Mouse (Mus musculus) limb, embryonic 15.5 days (tissue): ENCODE measurements around the gene Tmem11. TPM values are rescaled to one million over a fixed set of nuclear protein-coding genes. Genes with fewer than 3 reads are reported as not detected.
A peak's percentile ranks its signal among the peaks of the same experiment; 100 is the strongest.

Experiments used
- ATAC-seq: fragments of 200-750 bp; cut with Nextera tagmentation; 2 replicates; pipeline ENCODE4 v1.8.0; 2017; ENCODE audit warnings: low read depth, moderate TSS enrichment; ENCODE audit not compliant: insufficient number of reproducible peaks, low FRiP score, low TSS enrichment
- H3K27ac ChIP-seq: fragments of 300-500 bp; sonication (generic); 2 replicates; pipeline ENCODE4 v1.5.1; 2015; ENCODE audit warnings: moderate library complexity, mild to moderate bottlenecking, inconsistent platforms
- H3K27me3 ChIP-seq: fragments of 300-500 bp; sonication (generic); 2 replicates; pipeline ENCODE4 v1.6.1; 2015; ENCODE audit warnings: inconsistent platforms
- H3K36me3 ChIP-seq: fragments of 300-500 bp; sonication (generic); 2 replicates; pipeline ENCODE4 v1.6.1; 2015; ENCODE audit warnings: inconsistent platforms
- H3K4me1 ChIP-seq: fragments of 300-500 bp; sonication (generic); 2 replicates; pipeline ENCODE4 v1.6.1; 2015; ENCODE audit warnings: inconsistent platforms
- H3K4me2 ChIP-seq: fragments of 300-500 bp; sonication (generic); 2 replicates; pipeline ENCODE4 v1.6.1; 2015; ENCODE audit warnings: mild to moderate bottlenecking, inconsistent platforms
- H3K4me3 ChIP-seq: fragments of 300-500 bp; sonication (generic); 2 replicates; pipeline ENCODE4 v1.5.1; 2015; ENCODE audit warnings: mild to moderate bottlenecking, inconsistent platforms
- H3K9ac ChIP-seq: fragments of 300-500 bp; sonication (generic); 2 replicates; pipeline ENCODE4 v1.6.1; 2015; ENCODE audit warnings: inconsistent platforms
- H3K9me3 ChIP-seq: fragments of 300-500 bp; sonication (generic); 2 replicates; pipeline ENCODE4 v1.6.1; 2016; ENCODE audit warnings: inconsistent platforms
- WGBS: fragments of 180-500 bp; shearing (Covaris S2); methylation state at CpG from one replicate; pipeline ENCODE4 v1.1.7; 2015; 5-methylcytosine and 5-hydroxymethylcytosine counted together
- polyA plus RNA-seq: library from polyadenylated mRNA; unstranded; fragments of >200 nt; fragmentation: Nextera tagmentation; extraction: Ambion mirVana; gene quantifications from 2 replicates; pipeline ENCODE4 v1.2.1, GENCODE M21; 2015

Gene Tmem11
- 61.5 and 70.9 TPM in 2 replicates for polyA plus RNA-seq

DNA sequence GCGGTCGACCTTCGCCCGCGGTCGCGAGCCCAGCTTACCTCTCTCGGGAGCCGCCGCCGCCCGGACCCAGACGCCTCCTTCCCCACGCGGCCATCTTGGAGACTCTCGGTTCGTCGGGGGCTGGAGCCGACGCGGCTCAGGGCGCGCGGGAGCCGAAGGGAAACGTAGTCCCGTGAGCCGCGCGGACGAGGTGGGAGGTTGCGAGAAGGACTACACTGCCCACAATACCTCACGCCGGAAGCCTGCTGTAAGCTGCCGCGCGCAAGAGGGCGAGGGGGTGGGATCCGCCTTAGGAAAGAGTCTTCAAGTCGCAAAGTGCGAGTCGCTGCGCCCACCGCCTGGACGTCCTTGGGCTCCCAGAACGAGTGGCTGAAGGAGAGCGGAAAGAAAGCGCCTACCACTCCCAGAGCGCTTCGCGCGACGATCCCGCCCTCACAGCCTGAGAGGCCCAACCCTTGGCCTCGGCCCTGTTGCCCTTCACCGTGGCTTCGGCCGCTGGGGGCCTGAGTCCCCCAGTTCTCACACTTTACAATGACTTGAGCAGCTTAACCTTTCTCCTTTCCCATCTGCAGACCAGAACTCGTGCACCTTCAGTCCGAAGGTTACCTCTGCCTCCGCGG, at the start of gene Tmem11:
Gene Tmem11, minus strand, starts transcription at position 598 of the 620 bp plus-strand sequence.
- Histone ChIP-seq H3K36me3 (peaks cover 12% of the 10 kb centered on the region), H3K9me3 (no peaks in the 10 kb centered on the region), H3K27ac (peak within 1 kb of the TSS; percentile 98), H3K27me3 (no peaks in the 10 kb centered on the region), H3K4me2 (peak within 1 kb of the TSS; percentile 62), H3K4me1 (peaks cover 38% of the 10 kb centered on the region), H3K4me3 (peak within 1 kb of the TSS; percentile 97), H3K9ac (peak within 1 kb of the TSS; percentile 89)
- ATAC-seq: peak; percentile 98
- WGBS: under 1% methylated on average over 62 of the region's 62 CpGs

DNA sequence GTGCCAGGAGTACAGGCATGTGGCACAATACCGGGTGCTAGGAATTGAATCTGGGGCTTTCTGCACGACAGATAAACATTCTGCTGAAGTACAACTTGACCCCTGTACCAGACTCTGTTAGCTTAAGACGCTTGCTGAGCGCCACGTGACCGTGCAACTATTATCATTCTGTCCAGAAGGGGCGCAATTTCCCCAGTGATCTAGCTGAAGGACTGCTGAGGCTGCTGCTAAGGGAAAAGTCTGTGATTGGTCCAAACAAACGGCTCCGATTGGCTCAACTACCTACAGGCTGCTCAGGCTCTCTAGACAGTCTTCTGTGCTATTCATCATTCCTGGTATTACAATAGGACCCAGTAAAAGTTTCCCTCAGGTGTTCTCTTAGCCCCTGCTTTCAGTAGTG, 48.2 kb upstream of the Tmem11 start:
- WGBS: under 1% methylated on average over 9 of the region's 9 CpGs
- H3K9me3 ChIP-seq: no peaks in the 10 kb centered on the region
- H3K27me3 ChIP-seq: no peaks in the 10 kb centered on the region
- ATAC-seq: peak; percentile 45; the same call in 1 of the 2 replicates
- no peaks in the 10 kb centered on the region for H3K36me3 ChIP-seq
- 0 out of 2 replicates have a peak overlapping the region, but pooled peaks have one; percentile 7 for H3K9ac ChIP-seq
- H3K4me1 ChIP-seq: peaks cover 17% of the 10 kb centered on the region
- H3K4me2 ChIP-seq: peak overlapping the region; percentile 38
- H3K4me3 ChIP-seq: 0 out of 2 replicates have a peak overlapping the region, but pooled peaks have one; percentile 9
- no peak overlapping the region for H3K27ac ChIP-seq

DNA sequence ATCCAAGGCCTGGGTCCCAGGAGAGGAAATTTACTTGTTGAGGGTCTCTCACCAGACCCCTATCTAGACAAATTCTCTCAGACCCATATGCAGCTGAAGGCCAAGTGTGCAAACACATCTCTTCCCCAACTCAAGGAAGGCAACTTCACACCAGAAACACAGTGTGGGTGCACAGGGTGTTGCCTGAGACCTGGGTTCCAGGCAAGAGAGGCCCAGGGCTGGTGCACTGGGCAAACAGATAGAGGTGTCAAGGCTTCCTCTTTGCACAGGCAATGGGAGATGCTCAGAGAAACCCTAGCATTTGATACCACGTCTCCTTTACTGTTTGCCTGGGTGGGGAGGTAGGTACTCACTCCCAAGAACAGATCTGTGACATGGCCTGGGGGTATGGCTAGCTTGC, 45.9 kb upstream of the Tmem11 start:
- Histone ChIP-seq H3K9me3 (no peaks in the 10 kb centered on the region), H3K27ac (no peak overlapping the region), H3K36me3 (0 out of 2 replicates have a peak, but pooled peaks cover 4% of the 10 kb centered on the region), H3K27me3 (no peaks in the 10 kb centered on the region), H3K4me1 (peaks cover 8% of the 10 kb centered on the region), H3K4me3 (no peak overlapping the region), H3K9ac (no peak overlapping the region), H3K4me2 (no peak overlapping the region)
- 80% methylated on average over 1 of the region's 1 CpGs for WGBS
- ATAC-seq: no peak

DNA sequence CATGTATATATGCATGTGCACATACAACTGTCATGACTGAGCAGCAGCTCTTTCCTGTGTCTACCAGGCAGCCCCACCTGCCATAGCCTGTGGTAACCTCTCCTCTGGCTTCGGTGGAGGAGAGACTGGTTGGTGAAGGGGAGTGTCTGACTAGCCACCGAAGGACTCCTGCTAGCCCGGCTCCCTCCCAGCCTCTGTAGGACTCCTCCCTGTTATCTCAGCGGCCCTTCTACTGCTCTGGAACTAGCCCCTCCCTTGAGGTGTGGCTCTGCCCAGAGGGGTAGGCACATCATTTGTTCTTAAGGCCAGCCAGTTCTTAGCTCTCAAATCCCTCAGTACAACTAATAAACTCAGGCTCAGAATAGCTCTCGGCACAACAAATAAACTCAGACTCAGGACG, 45.4 kb upstream of the Tmem11 start:
- Histone ChIP-seq H3K36me3 (0 out of 2 replicates have a peak, but pooled peaks cover 4% of the 10 kb centered on the region), H3K27ac (no peak overlapping the region), H3K4me3 (no peak overlapping the region), H3K9me3 (no peaks in the 10 kb centered on the region), H3K4me2 (no peak overlapping the region), H3K27me3 (no peaks in the 10 kb centered on the region), H3K4me1 (peaks cover 8% of the 10 kb centered on the region), H3K9ac (no peak overlapping the region)
- ATAC-seq: no peak
- 39% methylated on average over 6 of the region's 6 CpGs for WGBS

DNA sequence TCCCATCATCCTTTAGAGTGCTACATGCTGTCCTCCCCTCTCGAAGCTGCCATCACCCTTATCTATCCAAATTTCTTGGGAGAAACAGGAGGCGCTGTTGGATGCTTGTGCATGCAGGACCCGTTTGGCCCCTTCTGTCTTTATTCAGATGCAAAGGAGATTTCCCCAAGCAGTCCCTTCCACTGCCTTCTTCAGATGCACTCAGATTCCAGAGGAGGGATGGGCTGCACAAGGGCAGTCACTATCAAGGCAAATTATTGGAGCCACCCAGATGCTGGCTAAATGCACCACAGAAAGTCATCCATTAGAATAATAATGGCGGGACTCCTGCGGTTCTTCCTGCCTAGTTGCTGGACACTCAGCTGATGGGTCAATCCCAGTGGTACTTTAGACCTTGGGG, 43.9 kb upstream of the Tmem11 start:
- Histone ChIP-seq H3K4me2 (no peak overlapping the region), H3K9ac (no peak overlapping the region), H3K4me3 (no peak overlapping the region), H3K36me3 (0 out of 2 replicates have a peak, but pooled peaks cover 4% of the 10 kb centered on the region), H3K27ac (no peak overlapping the region), H3K4me1 (peaks cover 8% of the 10 kb centered on the region), H3K27me3 (no peaks in the 10 kb centered on the region), H3K9me3 (no peaks in the 10 kb centered on the region)
- 76% methylated on average over 5 of the region's 5 CpGs for WGBS
- no peak for ATAC-seq

DNA sequence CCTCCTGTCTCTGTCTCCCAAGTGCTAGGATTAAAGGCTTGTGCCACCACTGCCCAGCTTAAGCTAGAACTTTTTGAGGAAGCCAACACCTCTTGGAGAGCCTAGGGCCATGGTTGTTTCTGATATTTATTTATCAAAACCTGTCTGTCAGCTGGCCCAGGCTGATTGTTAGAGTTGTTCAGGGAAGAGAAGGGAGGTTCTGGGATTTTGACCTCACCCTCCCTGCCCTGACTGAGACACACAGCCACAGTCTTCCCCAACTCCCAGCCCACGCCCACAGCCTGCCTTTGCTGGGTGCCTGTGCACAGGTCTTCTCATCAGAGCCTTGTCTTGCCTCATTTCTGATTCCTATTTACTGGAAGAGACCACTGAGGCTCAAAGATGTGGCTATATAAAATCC, 43.1 kb upstream of the Tmem11 start:
- H3K9ac ChIP-seq: no peak overlapping the region
- ATAC-seq: no peak
- no peaks in the 10 kb centered on the region for H3K9me3 ChIP-seq
- no peaks in the 10 kb centered on the region for H3K27me3 ChIP-seq
- 78% methylated on average over 1 of the region's 1 CpGs for WGBS
- H3K4me2 ChIP-seq: no peak overlapping the region
- peaks cover 2% of the 10 kb centered on the region for H3K4me1 ChIP-seq
- no peak overlapping the region for H3K4me3 ChIP-seq
- H3K27ac ChIP-seq: no peak overlapping the region
- 0 out of 2 replicates have a peak, but pooled peaks cover 4% of the 10 kb centered on the region for H3K36me3 ChIP-seq

DNA sequence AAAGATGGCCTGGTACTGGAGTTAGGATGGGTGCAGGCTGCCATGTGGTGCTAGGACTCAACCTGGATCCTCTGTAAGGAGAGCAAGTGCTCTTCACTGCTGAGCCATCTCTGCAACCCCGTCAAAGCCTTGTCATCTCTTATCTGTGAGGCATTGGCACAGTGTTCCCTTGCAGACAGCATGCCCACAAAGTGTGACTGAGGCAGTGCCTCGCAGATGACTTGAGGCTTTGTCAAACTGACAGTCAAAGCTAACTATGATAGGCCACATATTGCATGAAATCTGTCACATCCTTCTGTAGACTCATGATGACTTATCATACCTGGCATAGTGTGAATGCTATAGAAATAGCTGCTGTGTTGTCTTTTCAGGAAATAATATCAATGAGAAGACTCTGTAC, 40.9 kb upstream of the Tmem11 start:
- ATAC-seq: no peak
- Histone ChIP-seq H3K4me2 (no peak overlapping the region), H3K27me3 (no peaks in the 10 kb centered on the region), H3K9ac (no peak overlapping the region), H3K9me3 (no peaks in the 10 kb centered on the region), H3K4me1 (no peaks in the 10 kb centered on the region), H3K27ac (no peak overlapping the region), H3K4me3 (no peak overlapping the region), H3K36me3 (0 out of 2 replicates have a peak, but pooled peaks cover 4% of the 10 kb centered on the region)
- WGBS: 69% methylated on average over 2 of the region's 2 CpGs

DNA sequence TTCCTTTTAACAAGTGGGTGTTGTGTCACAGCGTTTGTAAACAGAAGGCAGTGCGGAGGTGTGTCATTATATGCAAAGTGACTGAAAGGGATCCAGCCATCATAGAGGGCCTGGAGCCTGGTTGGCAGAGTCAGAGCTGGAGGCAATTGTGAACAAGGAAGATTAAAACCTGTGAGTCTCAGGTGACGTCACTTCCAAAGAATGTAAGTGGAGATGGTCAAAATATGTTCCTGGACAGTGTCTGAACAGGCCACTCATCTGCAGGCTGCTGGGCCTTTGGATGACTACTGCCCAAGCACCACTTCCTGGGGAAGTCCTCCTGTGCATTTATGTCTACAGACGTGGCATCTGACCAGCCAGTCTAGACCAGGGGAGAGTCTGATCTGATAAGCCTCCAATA, 36.1 kb upstream of the Tmem11 start:
- H3K36me3 ChIP-seq: 0 out of 2 replicates have a peak, but pooled peaks cover 3% of the 10 kb centered on the region
- ATAC-seq: no peak
- H3K4me1 ChIP-seq: peaks cover 27% of the 10 kb centered on the region
- H3K4me3 ChIP-seq: no peak overlapping the region
- H3K9ac ChIP-seq: no peak overlapping the region
- H3K4me2 ChIP-seq: no peak overlapping the region
- no peaks in the 10 kb centered on the region for H3K9me3 ChIP-seq
- WGBS: 56% methylated on average over 4 of the region's 4 CpGs
- H3K27ac ChIP-seq: no peak overlapping the region
- H3K27me3 ChIP-seq: no peaks in the 10 kb centered on the region

DNA sequence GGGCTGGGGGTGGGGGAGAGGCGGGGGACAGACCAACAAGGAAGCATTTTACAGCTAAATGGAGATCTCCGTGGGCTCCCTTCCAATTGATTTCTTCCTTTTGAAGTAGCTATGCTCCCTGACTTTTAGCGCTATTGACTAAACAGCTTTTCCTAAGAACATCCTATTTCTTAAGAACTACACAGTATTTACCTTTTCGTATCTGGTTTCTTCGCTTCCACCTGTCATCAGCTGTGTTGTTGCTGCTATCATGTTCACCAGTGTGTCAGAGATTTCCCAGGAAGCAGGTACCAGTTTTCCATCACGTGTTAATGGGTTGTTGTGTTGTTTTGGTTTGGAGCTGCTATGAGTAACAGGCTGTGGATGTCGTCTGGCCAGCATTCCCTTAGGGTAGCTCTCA, 35.4 kb upstream of the Tmem11 start, which contains the start of gene Natd1:
Gene Natd1, minus strand, starts transcription at position 260 of the 400 bp plus-strand sequence.
- Histone ChIP-seq H3K4me3 (peak within 1 kb of the TSS; percentile 88), H3K4me2 (peak within 1 kb of the TSS; percentile 70), H3K36me3 (no peaks in the 10 kb centered on the region), H3K9me3 (no peaks in the 10 kb centered on the region), H3K27me3 (no peaks in the 10 kb centered on the region), H3K4me1 (peaks cover 27% of the 10 kb centered on the region), H3K9ac (peak within 1 kb of the TSS; percentile 69), H3K27ac (peak within 1 kb of the TSS; percentile 73)
- WGBS: 29% methylated on average over 7 of the region's 7 CpGs
- no peak for ATAC-seq

DNA sequence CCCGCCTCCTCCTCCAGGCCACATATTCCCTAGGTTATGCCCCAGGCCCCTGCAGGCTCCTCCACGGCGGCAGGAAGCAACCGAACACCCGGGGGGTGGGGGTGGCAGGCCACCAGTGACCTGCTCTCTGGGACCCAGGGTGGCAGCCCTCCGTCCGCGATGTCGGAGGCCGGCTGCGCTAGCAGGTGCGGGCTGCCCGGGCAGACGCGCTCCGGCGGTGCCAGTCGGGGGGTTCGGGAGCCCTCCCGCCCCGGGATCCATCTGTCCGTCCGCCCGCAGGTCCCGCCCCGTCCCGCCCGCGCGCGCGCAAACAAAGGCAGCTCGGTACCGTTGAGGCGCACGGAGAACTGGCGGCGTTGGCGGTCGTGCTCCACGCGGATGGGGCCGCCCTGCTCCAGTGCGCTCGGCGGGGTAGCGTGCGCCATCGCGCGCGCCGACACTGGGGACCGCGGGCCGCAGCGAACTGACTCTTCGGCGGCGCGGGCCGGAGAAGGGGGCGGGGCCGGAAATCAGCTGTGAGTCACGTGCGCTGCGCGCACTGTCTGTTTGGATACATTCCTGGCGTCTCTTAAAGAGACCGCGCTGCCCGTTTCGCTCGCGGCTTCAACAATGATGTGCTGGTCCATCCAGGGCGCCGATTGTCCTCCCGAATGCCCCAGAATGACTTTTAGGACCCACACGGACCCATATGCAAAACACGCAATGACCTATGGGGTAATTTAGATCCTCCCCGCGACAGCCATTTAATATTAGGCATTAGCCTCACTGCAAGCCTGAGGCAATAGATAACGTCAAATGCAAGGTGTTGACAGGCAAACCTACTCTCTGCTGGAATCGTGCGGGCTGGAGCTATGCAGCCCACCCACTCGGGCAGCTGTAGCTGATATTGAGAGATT, 34.5 kb upstream of the Tmem11 start:
- ATAC-seq: peak; percentile 86
- Histone ChIP-seq H3K4me2 (peak overlapping the region; percentile 70), H3K9me3 (no peaks in the 10 kb centered on the region), H3K9ac (peak overlapping the region; percentile 69), H3K36me3 (no peaks in the 10 kb centered on the region), H3K4me3 (peak overlapping the region; percentile 88), H3K27ac (peak overlapping the region; percentile 73), H3K27me3 (no peaks in the 10 kb centered on the region), H3K4me1 (peaks cover 27% of the 10 kb centered on the region)
- WGBS: under 1% methylated on average over 67 of the region's 86 CpGs

DNA sequence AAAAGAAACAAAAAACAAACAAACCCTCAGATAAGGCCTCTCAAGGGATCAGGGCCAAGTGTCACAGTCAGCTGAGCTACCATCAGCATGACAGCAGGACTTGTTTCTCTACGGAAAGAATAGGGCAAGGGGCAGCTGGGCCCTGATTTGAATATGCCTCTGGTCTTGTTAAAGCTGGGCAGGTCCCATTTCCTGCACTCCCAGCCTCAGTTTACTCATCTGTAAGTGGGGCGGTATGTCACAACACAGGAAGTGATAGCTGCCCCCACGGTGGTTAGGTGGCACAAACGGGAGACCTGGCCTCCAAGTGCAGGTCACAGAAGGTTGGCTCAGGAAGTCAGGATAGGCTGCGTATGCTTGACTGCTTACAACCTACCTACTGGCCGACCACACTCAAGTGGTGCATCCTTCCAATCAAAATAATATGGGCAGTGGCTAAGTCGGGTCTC, 33.5 kb upstream of the Tmem11 start:
- Histone ChIP-seq H3K4me1 (peaks cover 27% of the 10 kb centered on the region), H3K36me3 (no peaks in the 10 kb centered on the region), H3K9me3 (no peaks in the 10 kb centered on the region), H3K27me3 (no peaks in the 10 kb centered on the region), H3K9ac (0 out of 2 replicates have a peak overlapping the region, but pooled peaks have one; percentile 69), H3K4me3 (peak overlapping the region; percentile 88), H3K27ac (no peak overlapping the region), H3K4me2 (peak overlapping the region; percentile 70)
- 42% methylated on average over 7 of the region's 7 CpGs for WGBS
- no peak for ATAC-seq

DNA sequence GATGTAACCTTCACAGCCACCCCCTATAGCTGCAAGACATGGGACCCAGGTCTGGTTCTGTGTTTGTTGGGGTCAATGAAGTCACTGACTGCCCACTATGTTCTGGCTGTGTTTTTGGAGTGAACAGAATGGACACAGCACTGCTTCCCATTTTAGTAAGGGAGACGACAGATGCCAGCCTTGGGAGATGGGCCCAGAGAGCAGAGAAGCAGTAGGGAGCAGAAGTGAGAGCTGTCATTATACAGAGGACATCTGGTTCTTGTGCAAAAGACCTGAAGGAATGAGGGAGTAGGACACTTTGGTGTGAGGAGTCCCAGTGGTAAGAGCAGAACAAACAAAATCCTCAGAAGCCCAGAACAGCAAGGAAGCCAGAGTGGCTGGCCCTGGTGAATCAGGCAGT, 30.6 kb upstream of the Tmem11 start:
- no peak overlapping the region for H3K27ac ChIP-seq
- H3K9ac ChIP-seq: no peak overlapping the region
- no peak overlapping the region for H3K4me3 ChIP-seq
- WGBS: 81% methylated on average over 1 of the region's 1 CpGs
- no peak overlapping the region for H3K4me2 ChIP-seq
- H3K27me3 ChIP-seq: no peaks in the 10 kb centered on the region
- H3K4me1 ChIP-seq: peaks cover 24% of the 10 kb centered on the region
- H3K36me3 ChIP-seq: peaks cover 23% of the 10 kb centered on the region
- no peak for ATAC-seq
- no peaks in the 10 kb centered on the region for H3K9me3 ChIP-seq
